Mouse (Mus musculus): Measurements from ENCODE around the gene Fmo6.

The Fmo6 gene

GRCm38 (mm10) chr1:162937415-162937814, at the start of gene Fmo6:
Gene Fmo6, minus strand, starts transcription at chr1:162937515.
- DNase-seq, result no peak

GRCm38 (mm10) chr1:162986777-162987176, 49.5 kb upstream of the Fmo6 start:
- no peak for DNase-seq

GRCm38 (mm10) chr1:162986121-162986748, 48.9 kb upstream of the Fmo6 start:
- no peak for DNase-seq

- DNase-seq, result no peak
Measured at GRCm38 (mm10) chr1:162984428-162984827, 47.1 kb upstream of the Fmo6 start, which contains the start of gene Fmo3. Gene Fmo3, minus strand, starts transcription at chr1:162984528.

- DNase-seq, result no peak
Measured at GRCm38 (mm10) chr1:162963556-162963955, 26.2 kb upstream of the Fmo6 start.

GRCm38 (mm10) chr1:162957422-162957821, 20.1 kb upstream of the Fmo6 start:
- DNase-seq, result no peak

- no peak for DNase-seq
Measured at GRCm38 (mm10) chr1:162953079-162953478, 15.8 kb upstream of the Fmo6 start.

- no peak for DNase-seq
Measured at GRCm38 (mm10) chr1:162949763-162950162, 12.4 kb upstream of the Fmo6 start.

GRCm38 (mm10) chr1:162947934-162948333, 10.6 kb upstream of the Fmo6 start:
- no peak for DNase-seq

GRCm38 (mm10) chr1:162946837-162947558, 9.7 kb upstream of the Fmo6 start:
- DNase-seq, result no peak

GRCm38 (mm10) chr1:162943700-162944099, 6.4 kb upstream of the Fmo6 start:
- no peak for DNase-seq

GRCm38 (mm10) chr1:162938696-162939351, 1.5 kb upstream of the Fmo6 start:
- no peak for DNase-seq

- no peak for DNase-seq
Measured at GRCm38 (mm10) chr1:162937970-162938695, 818 bp upstream of the Fmo6 start.

GRCm38 (mm10) chr1:162934374-162935012, 2.8 kb downstream of the Fmo6 start:
- no peak for DNase-seq

- DNase-seq, result no peak
Measured at GRCm38 (mm10) chr1:162932386-162932785, 4.9 kb downstream of the Fmo6 start.

GRCm38 (mm10) chr1:162931880-162932279, 5.4 kb downstream of the Fmo6 start:
- no peak for DNase-seq

GRCm38 (mm10) chr1:162931310-162931875, 5.9 kb downstream of the Fmo6 start:
- DNase-seq, result no peak

GRCm38 (mm10) chr1:162930631-162931030, 6.7 kb downstream of the Fmo6 start:
- no peak for DNase-seq

- DNase-seq, result no peak
Measured at GRCm38 (mm10) chr1:162929146-162929545, 8.2 kb downstream of the Fmo6 start.

- no peak for DNase-seq
Measured at GRCm38 (mm10) chr1:162925121-162925520, 12.2 kb downstream of the Fmo6 start.

- DNase-seq, result no peak
Measured at GRCm38 (mm10) chr1:162916661-162917060, 20.7 kb downstream of the Fmo6 start.

- DNase-seq, result no peak
Measured at GRCm38 (mm10) chr1:162914932-162915556, 22.3 kb downstream of the Fmo6 start.

Measured in thymus, postnatal 14 days (tissue).